Mouse (Mus musculus) CD4-positive naive resting alpha-beta T cell, adult 57 days (primary cell): ENCODE results near the gene Olfr527. TPM values are rescaled to one million over a fixed set of nuclear protein-coding genes. Genes with fewer than 3 reads are reported as not detected.

Source experiments
- total RNA-seq: library from RNA; stranded (reverse); gene quantifications from one replicate; pipeline ENCODE4 v1.2.4, GENCODE M21; 2023

The Olfr527 gene
- not detected for total RNA-seq

DNA sequence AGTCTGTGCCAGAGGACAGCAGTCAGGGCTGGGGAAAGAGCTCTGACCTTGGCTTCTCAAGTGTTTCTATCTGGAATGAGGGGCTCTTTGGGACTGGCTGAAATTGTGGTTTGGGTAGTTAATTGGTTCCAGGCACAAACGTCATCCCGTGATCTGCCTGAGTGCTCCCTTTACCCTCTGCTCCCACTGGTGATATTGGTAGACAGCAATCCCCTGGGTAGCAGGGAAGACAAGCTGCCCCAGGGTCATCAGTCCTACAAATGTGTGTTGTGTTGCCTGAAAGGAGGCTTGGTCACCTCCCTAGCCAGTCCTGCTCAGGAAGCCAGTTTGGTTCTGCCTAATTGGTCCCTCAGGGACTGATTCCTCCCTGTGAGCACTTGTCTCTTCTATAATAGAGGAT, at the start of gene Olfr527:
Gene Olfr527 (plus strand): TSS at position 301 of the 400 bp plus-strand sequence.

DNA sequence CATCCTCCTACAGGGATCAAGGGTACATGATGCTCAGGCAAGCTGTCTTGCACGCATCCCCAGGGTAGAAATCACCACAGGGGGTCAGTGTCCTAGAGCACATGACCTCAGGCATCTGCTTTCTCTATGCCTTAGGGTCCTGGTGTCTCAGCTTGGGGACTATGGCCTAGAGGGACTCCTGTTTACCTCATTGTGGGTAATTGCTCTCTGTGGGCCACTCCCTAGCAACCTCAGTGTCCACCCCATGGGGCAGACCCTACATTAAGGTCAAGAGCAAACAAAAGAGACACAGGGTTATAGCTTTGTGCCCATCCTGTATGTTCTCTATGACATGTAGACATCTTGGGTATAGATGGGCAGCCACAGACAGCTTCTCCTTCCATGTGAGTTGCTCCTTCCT, 13.3 kb upstream of the Olfr527 start, which contains the start of gene Olfr525:
Gene Olfr525 (plus strand): TSS at position 301 of the 400 bp plus-strand sequence.

DNA sequence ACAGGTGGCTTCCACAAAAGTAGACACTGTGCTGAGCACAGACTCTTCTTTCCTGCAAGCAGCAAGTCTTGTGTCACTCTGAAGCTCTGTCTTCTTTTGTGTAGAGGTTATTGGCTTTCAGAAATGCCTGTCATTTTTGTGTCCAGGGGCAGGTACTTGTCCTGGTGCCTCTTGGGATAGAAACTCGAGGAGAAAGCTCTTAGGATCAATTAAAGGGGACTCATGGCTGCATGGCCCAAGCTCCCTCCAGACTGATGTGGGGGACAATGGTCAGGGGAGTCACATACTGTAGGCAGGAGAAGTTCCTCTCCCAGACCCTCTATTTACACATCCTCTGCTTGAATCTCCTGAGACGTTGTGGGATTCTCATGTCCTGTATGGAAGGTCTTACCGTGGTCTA, 27.8 kb downstream of the Olfr527 start, which contains the start of gene Olfr60:
Gene Olfr60 (minus strand): TSS at position 101 of the 400 bp plus-strand sequence.

DNA sequence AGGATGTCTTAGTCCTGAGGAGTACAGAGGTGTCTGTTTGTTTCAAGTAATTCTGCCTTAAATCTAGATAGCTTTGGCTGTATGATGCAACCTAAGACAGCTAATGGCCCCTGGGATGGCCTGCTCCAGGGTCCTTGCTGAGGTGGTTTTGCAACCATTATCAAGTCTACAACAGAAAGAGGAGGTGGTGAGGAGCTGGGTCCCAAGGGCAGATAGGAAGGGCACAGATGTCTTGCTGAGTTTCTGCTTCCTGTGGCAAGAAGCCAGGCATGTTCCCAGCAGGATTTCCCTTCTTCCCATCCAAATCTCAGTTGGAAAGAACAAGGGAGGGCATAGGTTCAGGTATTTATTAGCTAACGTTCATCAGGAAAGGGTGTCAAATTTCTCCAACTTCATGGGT, 42.4 kb downstream of the Olfr527 start, which contains the start of gene Olfr530:
Gene Olfr530 (minus strand): TSS at position 101 of the 400 bp plus-strand sequence.

Other genes with a start within 250 kb of the Olfr527 start
- not detected for gene Prap1, start 240.6 kb upstream of the Olfr527 start, total RNA-seq
- 11.0 TPM for gene Fuom, start 231.6 kb upstream of the Olfr527 start, total RNA-seq
- gene Paox, start 218.2 kb upstream of the Olfr527 start, total RNA-seq: 5.1 TPM
- gene Echs1, start 217.5 kb upstream of the Olfr527 start, total RNA-seq: 31.3 TPM
- gene Mtg1, start 196.5 kb upstream of the Olfr527 start, total RNA-seq: 16.0 TPM
- not detected for gene Sprn, start 179.1 kb upstream of the Olfr527 start, total RNA-seq
- gene Olfr522, start 169.3 kb upstream of the Olfr527 start, total RNA-seq: not detected
- gene Olfr523, start 160.8 kb upstream of the Olfr527 start, total RNA-seq: not detected
- 0.12 TPM for gene Olfr524, start 128.1 kb upstream of the Olfr527 start, total RNA-seq
- 0.47 TPM for gene Cd163l1, start 115.8 kb upstream of the Olfr527 start, total RNA-seq
- 0.38 TPM for gene 5830411N06Rik, start 86.7 kb upstream of the Olfr527 start, total RNA-seq
- not detected for gene Olfr525, start 13.2 kb upstream of the Olfr527 start, total RNA-seq
- not detected for gene Olfr60, start 27.7 kb downstream of the Olfr527 start, total RNA-seq
- not detected for gene Olfr530, start 42.3 kb downstream of the Olfr527 start, total RNA-seq
- not detected for gene Olfr531, start 68.9 kb downstream of the Olfr527 start, total RNA-seq
- not detected for gene Olfr532, start 87.6 kb downstream of the Olfr527 start, total RNA-seq
- gene Olfr533, start 129.4 kb downstream of the Olfr527 start, total RNA-seq: not detected
- gene Olfr535, start 150.2 kb downstream of the Olfr527 start, total RNA-seq: not detected
- not detected for gene Olfr536, start 173.4 kb downstream of the Olfr527 start, total RNA-seq
- gene Olfr538, start 233.9 kb downstream of the Olfr527 start, total RNA-seq: not detected